Mouse (Mus musculus) cortical plate, adult 2 months (tissue): Measurements from ENCODE around the gene Dclre1b. TPM values are rescaled to one million over a fixed set of nuclear protein-coding genes. Genes with fewer than 3 reads are reported as not detected.
"Not testable (repeated sequence)": the region's sequence is repeated elsewhere in the genome, so short reads cannot be mapped to it uniquely, and the experiment has no call there.

ENCODE experiments used
- H3K27ac ChIP-seq: fragments of 200-500 bp; 2 replicates; pipeline ENCODE4 v1.5.1; 2012; ENCODE audit warnings: low read length, control low read depth, inconsistent platforms; ENCODE audit not compliant: insufficient read depth
- H3K4me1 ChIP-seq: fragments of 200-500 bp; 2 replicates; pipeline ENCODE4 v1.6.1; 2011; ENCODE audit warnings: low read length; ENCODE audit not compliant: control insufficient read depth, insufficient read depth
- H3K4me3 ChIP-seq: fragments of 200-500 bp; 2 replicates; pipeline ENCODE4 v1.5.1; 2011; ENCODE audit warnings: mild to moderate bottlenecking, low read length, control low read depth; ENCODE audit not compliant: insufficient read depth
- CTCF ChIP-seq: fragments of 200-500 bp; IDR thresholded peaks from 2 replicates; pipeline ENCODE4 v1.5.1; 2011; ENCODE audit warnings: mild to moderate bottlenecking, control low read depth, low read length; ENCODE audit not compliant: insufficient read depth; ENCODE audit errors: extremely low read depth
- POLR2A ChIP-seq: fragments of 200-500 bp; IDR thresholded peaks from 2 replicates; pipeline ENCODE4 v1.6.1; 2011; ENCODE audit warnings: mild to moderate bottlenecking, low read length, control low read depth; ENCODE audit not compliant: insufficient read depth; ENCODE audit errors: extremely low read depth
- polyA plus RNA-seq: library from polyadenylated mRNA; depleted of rRNA; stranded (reverse); fragments of >200 nt; gene quantifications from 2 replicates; pipeline ENCODE4 v1.2.3, GENCODE M21; 2012; rRNA removed

Dclre1b gene
- polyA plus RNA-seq, result 5.8 and 6.6 TPM in 2 replicates

DNA sequence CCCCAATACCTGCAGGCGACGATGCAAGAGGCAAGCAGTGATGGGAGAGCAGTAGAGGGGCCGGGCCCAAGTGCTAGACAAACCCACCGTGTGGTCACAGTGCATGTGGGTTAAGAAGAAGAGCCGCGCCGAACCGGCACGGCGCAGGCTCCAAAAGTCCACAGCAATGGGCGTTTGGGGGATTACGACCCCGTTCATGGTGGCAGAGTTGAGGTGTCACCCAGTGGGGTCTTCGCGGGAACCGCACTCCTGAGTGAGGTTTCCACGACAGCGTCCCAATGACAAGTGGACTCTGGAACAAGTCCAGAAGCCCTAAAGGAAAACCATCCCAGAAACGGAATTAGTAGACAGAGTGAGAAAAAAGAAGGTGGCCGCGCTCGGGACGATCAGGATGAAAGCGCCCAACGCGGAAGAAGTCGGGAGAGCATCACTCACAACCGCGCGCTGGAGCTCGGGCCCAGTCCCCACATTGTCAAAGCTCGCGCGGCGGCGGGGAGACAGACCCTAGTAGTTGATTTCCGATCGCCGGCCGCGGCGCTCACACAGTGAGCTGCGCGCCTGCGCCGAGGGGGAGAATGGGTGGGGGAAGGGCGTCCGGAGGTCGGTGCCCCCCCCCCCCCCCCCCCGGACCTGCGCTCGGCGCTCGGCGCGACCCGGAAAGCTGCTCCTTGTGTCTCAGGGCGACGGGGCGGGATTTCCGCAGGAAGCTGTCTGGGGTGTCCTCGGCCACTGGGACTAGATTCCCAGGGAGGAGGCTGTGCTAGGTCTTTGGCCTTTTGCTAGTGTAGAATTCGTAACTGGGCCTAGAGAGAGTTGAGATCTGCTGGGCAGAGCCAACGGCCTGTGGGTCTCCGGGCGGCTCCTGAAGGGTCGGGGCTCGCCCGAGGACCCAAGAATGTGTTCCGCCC, at the start of gene Dclre1b, which contains the start of the genes Ap4b1 and Gm43064:
Gene Dclre1b (minus strand): TSS at position 554 of the 908 bp plus-strand sequence.
Gene Ap4b1 (plus strand): TSS at position 630 of the 908 bp plus-strand sequence.
Gene Gm43064 (plus strand): TSS at position 683 of the 908 bp plus-strand sequence.
- TF ChIP-seq CTCF, result no peak
- peak; percentile 88 for TF ChIP-seq POLR2A
- Histone ChIP-seq H3K4me1 (no peaks in the 10 kb centered on the region), H3K27ac (peak within 1 kb of the TSS; percentile 86), H3K4me3 (peak within 1 kb of the TSS; percentile 73)

DNA sequence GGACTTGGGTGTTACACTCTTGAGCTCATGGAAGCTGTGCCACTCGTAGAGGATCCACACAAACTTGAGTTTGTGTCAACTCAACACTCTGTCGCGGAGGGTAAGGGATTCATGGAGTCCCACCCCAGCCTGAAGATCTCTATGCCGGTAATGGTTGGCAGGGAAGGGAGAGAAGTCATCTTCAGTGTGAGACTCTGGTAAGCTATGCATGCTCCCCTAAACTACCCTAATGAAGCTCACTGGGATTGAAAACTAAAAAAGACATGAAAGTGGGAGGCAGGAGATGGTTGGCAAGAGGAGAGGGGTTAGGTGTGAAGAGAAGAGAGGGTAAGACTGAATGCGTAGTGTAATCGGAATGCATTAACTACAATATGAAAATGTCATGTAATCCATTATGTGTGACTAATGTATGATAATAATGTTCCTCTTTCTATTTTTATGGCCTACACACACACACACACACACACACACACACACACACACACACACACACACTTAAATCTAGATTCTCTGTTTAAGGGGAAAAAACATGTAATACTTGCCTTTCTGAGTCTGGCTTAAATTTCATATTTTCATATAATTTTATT, 48.8 kb upstream of the Dclre1b start:
- Histone ChIP-seq H3K27ac (no peak overlapping the region), H3K4me1 (no peaks in the 10 kb centered on the region; the same call in 1 of the 2 replicates), H3K4me3 (no peak overlapping the region)
- TF ChIP-seq CTCF (no peak), POLR2A (no peak)

DNA sequence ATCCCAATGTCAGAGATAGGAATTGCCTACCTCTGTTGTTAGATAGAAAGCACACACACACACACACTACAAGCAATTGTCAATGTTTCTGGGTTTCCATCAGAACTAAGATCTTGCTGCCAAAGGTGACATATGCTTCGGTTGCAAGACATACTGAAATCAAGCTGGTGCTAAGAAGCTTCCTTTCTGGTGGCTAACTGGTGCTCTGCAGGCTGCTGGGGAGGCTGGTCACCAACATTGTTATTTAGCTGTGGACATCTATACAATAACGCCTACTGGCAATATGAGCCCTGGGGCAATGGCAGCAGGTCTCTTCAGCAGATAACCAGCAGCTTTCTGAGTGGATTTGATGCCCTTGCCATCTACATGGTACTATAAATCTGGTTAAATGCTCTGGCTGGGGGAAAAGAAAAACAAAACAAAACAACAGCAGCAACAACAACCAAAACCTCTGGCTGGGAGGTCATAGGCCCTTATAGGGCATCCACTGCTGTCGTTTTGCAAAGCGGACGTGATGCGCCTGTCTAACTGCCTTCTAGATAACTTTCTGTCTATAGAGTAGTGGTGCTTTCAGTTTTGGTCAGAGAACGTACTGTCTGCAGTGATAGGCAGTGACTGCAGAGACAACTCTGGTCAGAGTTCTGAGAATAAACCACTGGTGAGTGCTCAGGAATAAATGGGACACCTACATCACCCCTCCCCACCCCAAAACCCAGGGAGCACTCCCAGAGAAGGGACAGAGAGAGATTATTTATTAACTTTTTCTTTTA, 48.0 kb upstream of the Dclre1b start:
- H3K27ac ChIP-seq, result no peak overlapping the region
- no peak overlapping the region for H3K4me3 ChIP-seq
- TF ChIP-seq CTCF (no peak), POLR2A (no peak)
- no peaks in the 10 kb centered on the region; the same call in 1 of the 2 replicates for H3K4me1 ChIP-seq

DNA sequence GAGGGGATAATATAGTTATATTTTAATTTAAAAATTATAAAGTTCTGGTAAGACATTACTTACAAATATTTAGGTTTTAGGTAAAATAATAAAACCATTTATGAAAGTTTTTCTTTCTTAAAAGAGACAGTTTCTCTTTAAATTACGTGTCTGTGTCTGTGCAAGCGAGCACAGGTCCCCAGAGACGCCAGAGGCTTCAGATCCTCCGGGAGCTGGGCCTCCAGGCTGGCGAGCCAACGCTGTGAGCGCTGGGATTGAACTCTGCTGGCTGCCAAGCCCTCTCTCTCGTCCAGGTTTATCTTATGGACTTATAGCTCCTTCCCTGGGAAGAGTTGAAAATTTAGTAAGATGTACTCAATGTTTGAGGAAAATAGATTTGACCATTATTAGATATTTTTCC, 44.6 kb upstream of the Dclre1b start:
- no peaks in the 10 kb centered on the region for H3K4me1 ChIP-seq
- no peak overlapping the region for H3K4me3 ChIP-seq
- no peak overlapping the region for H3K27ac ChIP-seq
- TF ChIP-seq POLR2A (no peak), CTCF (no peak)

DNA sequence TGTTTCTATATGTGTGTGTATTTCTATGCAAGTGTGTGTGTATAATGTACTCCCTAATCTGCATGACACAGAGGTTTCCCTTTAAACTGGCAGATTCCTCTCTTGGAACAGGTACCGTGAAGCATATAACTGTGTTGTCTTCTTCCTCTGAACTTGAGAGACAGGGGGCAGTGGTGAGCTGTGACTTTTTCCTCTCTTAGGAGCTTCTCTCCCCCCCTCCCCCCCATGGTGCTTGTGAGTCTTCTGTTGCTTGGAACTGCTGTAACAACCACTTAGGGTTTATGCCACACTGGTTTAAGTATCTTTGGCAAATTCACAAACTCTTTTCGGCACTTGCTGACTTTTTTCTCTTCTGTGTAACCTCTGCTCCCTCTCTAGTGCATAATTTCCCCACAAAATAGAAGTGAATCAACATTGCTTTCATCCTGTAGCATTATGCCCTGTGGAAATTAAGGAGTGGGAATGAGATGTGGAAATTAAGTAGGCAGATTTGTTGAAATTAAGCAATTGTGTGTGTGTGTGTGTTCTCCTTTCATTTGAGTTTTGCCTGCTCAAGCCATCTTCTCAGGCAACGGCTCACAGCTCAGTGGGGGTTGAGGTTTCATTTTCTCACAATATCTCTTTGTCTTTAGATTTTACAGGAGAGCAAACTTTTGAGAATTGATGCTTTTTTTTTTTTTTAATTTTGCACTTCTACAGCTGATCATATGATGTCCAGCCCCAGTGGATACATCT, 43.5 kb upstream of the Dclre1b start:
- no peak for TF ChIP-seq POLR2A
- peak; percentile 20; the same call in 1 of the 2 replicates for TF ChIP-seq CTCF
- H3K4me3 ChIP-seq, result no peak overlapping the region
- no peak overlapping the region for H3K27ac ChIP-seq
- no peaks in the 10 kb centered on the region for H3K4me1 ChIP-seq

DNA sequence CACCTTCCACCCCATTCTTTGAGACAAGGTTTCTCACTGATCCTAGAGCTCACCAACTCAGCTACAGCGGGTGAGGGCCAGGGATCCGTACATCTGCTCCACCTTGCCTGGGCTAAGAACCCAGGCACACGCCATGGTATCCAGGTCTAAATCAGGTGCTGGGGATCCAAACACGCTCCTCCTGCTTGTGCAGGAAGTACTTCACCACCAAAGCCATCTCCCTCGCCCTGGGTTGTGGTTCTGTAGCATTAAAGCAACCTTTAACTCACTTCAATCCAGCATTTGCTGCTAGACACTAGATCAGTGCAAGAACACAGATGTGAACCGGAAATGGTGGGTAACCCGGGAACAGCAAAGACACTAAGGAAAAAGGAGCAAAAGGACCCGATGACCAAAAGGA, 42.6 kb upstream of the Dclre1b start:
- no peak overlapping the region for H3K4me3 ChIP-seq
- H3K27ac ChIP-seq, result no peak overlapping the region
- H3K4me1 ChIP-seq, result no peaks in the 10 kb centered on the region
- no peak for TF ChIP-seq CTCF
- TF ChIP-seq POLR2A, result no peak

DNA sequence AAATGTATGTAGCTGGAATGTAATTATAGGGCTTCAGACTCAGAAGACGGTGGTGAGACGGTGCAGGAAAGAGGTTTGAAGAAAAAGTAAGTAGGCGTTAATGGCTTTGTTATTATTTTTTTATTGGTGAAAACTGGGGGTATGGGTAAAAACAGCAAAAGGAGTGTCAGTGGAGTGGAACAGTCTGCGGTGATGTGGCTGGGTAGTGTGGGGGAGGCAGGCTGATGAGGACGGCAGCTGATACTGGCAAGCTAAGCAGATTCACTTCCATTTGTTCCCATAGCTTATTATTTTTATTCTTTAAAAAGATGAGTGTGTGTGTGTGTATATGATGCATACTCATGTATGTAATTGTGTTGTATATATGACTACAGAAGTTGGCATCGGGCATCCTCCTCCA, 42.2 kb upstream of the Dclre1b start:
- H3K4me1 ChIP-seq, result no peaks in the 10 kb centered on the region
- H3K4me3 ChIP-seq, result no peak overlapping the region
- no peak overlapping the region for H3K27ac ChIP-seq
- no peak for TF ChIP-seq CTCF
- no peak for TF ChIP-seq POLR2A

DNA sequence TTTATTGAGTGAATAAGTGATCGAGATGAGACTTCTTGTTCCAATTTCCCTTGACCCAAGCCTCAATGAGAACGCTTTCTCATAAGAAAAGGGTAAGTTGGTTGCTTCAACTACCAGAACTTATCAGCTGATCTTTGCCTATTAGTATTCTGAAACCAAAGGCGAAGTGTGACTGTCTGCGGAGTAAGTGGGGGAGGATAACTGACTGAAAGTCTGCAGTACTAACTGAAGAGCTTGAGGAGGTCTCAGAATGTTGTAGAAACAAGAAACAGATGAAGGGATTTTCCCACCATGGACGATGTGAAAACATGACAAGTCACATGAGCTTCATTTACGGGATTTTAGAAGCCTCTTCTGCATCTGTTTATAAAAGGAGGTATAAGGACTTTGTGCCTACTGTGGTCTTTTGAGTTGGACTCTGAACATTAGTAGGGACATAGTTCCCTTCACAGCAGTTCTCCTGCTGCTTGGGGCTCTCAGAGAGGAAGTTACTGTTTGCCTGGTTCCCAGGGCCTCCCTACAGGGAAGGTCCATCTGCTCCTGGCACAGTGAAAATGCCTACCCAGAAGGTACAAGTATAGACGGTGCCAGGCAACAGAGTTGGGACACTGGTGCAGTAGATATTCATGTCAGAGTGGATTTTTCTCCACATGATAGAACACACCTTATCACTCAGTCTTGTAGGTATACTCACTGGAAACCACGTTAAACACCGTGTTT, 41.6 kb upstream of the Dclre1b start:
- no peak overlapping the region for H3K4me3 ChIP-seq
- H3K4me1 ChIP-seq, result no peaks in the 10 kb centered on the region
- no peak overlapping the region for H3K27ac ChIP-seq
- no peak for TF ChIP-seq CTCF
- TF ChIP-seq POLR2A, result no peak

DNA sequence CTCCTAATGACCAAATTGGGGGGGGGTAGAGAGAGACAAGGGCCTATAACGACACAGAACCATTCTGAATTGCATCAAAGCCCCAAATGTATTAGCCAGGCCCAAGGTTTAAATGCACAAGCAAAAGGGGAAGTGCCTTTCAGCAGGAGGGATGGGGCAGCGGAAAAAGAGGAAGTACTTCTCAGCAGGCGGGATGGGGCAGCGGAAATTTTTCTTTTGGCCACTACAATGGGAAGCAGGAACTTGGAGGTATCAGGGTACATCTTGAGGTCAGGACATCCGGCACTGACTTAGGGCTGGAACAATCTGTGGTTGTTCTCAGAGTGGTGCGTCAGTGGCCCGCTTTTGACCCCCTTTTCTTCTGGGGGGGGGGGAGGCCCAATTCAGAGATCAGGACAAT, 31.7 kb upstream of the Dclre1b start:
- H3K27ac ChIP-seq, H3K4me1 ChIP-seq, H3K4me3 ChIP-seq: not testable (repeated sequence)

DNA sequence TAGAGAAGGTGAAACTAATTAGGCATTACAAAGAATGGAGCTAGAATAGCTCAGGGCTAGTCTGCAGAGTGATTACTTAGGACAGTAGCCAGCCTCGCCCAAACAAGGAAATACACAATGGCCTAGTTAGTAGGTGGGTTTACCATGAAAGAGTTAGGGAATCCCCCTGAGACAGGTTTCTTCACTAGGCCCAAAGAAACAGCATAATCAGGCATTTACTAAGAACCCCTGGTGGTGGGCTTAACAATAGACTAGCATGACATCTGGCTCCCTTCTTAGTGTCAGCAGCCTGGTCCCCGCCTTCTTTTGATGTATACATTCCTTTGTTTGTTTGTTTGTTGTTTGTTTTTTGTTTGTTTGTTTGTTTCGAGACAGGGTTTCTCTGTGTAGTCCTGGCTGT, 31.0 kb upstream of the Dclre1b start:
- H3K4me3 ChIP-seq, H3K27ac ChIP-seq, H3K4me1 ChIP-seq: not testable (repeated sequence)
